Mouse (Mus musculus) layer of hippocampus, adult 2 months (tissue): ENCODE measurements at regions not wholly inside any gene's neighbourhood (a gene's known extent, or its start where the extent isn't known, plus 50 kb on each side); places are given as distances from the start of the nearest gene placed in this dataset.

Experiments used
- DNase-seq, 2 experiments: peaks; one replicate each; pipeline ENCODE4 v3.0.0; 2022; ENCODE audit warnings: low spot score in 2 of 2
- H3K27ac ChIP-seq: fragments of 200-600 bp; 2 replicates; pipeline ENCODE4 v1.8.1; 2022
- H3K4me3 ChIP-seq: fragments of 200-600 bp; 2 replicates; pipeline ENCODE4 v1.8.1; 2022; ENCODE audit warnings: mild to moderate bottlenecking
- CTCF ChIP-seq: fragments of 200-600 bp; conservative IDR thresholded peaks from 2 replicates; pipeline ENCODE4 v1.8.1; 2022; ENCODE audit warnings: antibody characterized with exemption, mild to moderate bottlenecking, moderate library complexity

DNA sequence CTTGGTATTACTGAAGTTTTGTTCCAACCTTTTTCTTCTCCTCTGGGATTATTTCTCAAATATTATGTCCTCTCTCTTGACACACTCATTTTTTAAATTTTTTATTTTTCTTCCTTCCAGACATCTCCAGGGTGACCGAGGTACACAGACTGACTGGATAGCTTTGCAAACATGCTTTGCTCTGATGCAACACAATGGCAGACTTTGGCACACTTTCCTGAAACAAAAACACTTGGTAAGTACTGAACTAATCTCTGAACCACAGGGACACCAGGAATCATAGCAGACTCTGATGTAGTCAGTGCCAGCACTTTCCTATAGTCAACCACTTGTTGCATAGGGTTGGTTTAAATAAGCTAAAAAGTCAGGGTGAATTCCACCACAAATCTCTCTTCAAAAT is 587.8 kb upstream of the Fat1 start:
- no peak for TF ChIP-seq CTCF
- Histone ChIP-seq H3K4me3 (no peak overlapping the region), H3K27ac (no peak overlapping the region)
- no peak for DNase-seq

- Histone ChIP-seq H3K4me3 (no peak overlapping the region), H3K27ac (no peak overlapping the region)
- TF ChIP-seq CTCF = no peak
- peak; percentile 23 to 29 for DNase-seq
Measured at GRCm38 (mm10) chr8:44373987-44374386, 561.3 kb upstream of the Fat1 start.

DNA sequence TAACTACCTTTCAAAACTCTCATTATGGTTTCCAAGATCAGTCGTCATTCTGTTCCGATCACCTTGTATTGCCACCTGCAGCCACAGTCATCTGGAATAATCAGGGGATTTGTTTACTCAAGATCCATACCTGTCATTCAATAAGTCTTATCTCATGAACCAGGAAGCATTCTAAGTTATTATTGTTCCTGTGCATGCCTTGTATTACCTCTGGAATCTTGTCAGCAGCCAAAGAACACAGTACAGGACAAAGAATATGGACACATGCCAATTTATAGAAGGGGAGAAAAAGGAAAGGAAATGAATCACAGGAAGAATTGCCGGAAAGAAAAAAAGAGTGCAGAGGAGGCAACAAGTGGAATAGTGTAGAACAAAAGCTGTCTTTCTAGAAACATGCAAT is 557.5 kb upstream of the Fat1 start:
- Histone ChIP-seq H3K27ac (no peak overlapping the region), H3K4me3 (no peak overlapping the region)
- no peak for DNase-seq
- no peak for TF ChIP-seq CTCF

DNA sequence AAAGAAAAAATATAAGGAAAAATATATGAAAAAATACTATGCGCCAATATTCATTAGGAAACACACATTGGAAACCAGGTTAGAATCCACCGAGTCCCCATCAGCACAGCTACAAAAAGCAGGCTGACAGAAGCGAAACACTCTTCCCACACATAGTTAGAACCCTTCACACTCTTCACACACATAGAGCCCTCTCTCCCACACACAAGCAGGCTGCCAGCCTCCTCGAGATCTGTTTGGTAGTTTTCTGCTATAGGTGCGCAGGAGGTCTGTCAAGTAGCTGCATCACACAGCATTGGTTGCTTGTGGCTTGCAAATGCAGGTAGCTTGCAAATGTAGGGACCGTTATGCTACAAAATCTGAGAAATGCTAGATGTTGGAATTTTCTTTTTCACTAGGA is 526.8 kb upstream of the Fat1 start:
- H3K4me3 ChIP-seq = no peak overlapping the region
- H3K27ac ChIP-seq = no peak overlapping the region
- no peak for TF ChIP-seq CTCF
- DNase-seq = no peak

DNA sequence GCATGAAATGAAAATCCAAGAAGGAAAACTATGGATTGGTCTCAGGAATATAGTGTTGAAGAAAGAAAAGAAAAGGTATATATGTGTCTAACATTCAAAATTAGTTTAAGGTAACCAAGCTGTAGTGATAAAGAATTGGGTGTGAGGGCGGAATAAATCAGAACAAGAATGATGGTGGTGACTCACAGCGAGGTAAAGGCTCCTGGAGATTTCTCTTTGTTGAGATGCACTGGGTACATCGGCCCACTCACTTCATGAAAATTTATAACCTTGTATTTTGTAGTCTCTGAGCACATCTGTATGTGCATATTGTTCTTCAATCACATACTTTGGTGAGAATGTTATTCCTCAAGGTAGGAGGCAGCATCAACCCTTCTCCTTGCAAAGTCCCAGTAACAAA is 525.0 kb upstream of the Fat1 start:
- TF ChIP-seq CTCF = no peak
- DNase-seq = no peak
- no peak overlapping the region for H3K4me3 ChIP-seq
- H3K27ac ChIP-seq = no peak overlapping the region

GRCm38 (mm10) chr8:44418003-44418402 is 517.2 kb upstream of the Fat1 start:
- Histone ChIP-seq H3K4me3 (no peak overlapping the region), H3K27ac (no peak overlapping the region)
- no peak for TF ChIP-seq CTCF
- DNase-seq = no peak

DNA sequence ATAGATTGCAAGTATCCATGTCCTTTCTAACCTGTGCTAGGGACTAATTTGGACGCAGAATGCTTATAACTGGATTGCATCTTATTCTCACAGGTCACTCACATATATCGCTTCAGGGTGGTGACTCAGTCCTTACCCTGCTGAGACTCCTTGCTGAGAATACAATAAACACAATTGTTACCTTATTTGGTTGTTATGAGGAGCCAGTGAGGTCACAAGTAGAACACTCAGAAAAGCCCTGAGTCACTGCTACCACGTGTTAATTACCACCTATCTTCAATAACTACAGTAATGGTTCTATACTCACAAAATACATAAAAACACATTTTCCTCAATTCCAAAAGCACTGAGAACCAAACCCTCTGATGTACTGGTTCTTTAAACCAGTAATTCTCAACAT is 479.8 kb upstream of the Fat1 start:
- no peak for DNase-seq
- no peak for TF ChIP-seq CTCF
- no peak overlapping the region for H3K27ac ChIP-seq
- H3K4me3 ChIP-seq = no peak overlapping the region

DNA sequence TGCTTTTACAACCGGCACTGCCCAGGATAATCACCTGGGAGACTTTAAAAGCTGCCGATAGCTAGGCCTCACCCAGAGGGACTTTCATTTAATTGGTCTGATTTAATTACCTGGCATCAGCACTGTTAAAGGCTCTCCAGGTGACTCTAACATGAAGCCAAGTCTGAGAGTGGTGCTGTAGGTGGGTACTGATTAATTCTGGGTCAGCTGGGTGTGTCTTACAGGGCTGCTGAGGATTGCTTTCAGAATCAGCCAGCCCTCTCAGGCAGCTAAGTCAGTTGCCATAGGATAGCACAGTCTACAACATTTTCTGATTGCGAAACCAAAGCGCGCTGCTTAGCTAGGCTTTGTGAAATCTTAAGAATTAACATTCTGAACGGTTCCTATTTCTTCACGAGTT is 478.9 kb upstream of the Fat1 start:
- Histone ChIP-seq H3K4me3 (no peak overlapping the region), H3K27ac (no peak overlapping the region)
- no peak for TF ChIP-seq CTCF
- no peak for DNase-seq

DNA sequence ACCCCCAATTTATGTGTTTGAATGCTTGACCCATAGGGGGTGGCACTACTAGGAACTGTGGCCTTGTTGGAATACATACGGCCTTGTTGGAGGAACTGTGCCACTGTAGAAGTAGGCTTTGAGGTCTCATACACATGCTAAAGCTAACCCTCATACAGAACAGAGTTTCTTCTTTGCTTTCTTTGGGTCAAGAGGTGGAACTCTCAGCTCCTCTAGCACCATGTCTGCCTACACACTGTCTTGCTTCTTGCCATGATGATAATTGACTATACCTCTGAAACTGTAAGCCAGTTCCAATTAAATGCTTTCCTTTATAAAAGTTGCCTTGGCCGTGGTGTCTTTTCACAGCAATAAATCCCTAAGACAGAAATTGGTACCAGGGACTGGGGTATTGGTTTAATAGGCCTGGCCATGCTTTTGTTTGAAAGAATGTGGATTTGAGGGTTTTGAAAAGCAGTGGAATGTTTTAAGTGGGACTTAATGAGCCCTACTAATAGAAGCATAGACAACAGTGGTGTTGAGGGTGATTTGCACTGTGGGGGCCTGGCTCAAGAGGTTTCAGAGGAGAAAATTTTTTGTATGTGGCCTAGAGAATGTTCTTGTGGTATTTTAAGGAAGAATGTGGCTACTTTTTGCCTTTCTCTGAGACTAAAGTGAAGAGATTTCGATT is 468.7 kb upstream of the Fat1 start:
- Histone ChIP-seq H3K27ac (no peak overlapping the region), H3K4me3 (no peak overlapping the region)
- TF ChIP-seq CTCF = no peak
- DNase-seq = no peak

GRCm38 (mm10) chr8:44512876-44513275 is 422.4 kb upstream of the Fat1 start:
- DNase-seq = no peak
- TF ChIP-seq CTCF = no peak
- Histone ChIP-seq H3K4me3 (no peak overlapping the region), H3K27ac (no peak overlapping the region)

- no peak for TF ChIP-seq CTCF
- no peak overlapping the region for H3K4me3 ChIP-seq
- no peak overlapping the region for H3K27ac ChIP-seq
- no peak for DNase-seq
Measured at GRCm38 (mm10) chr8:44525915-44526314, 409.3 kb upstream of the Fat1 start.

GRCm38 (mm10) chr8:44529696-44530095 is 405.6 kb upstream of the Fat1 start:
- no peak for TF ChIP-seq CTCF
- no peak for DNase-seq
- Histone ChIP-seq H3K4me3 (no peak overlapping the region), H3K27ac (no peak overlapping the region)

DNA sequence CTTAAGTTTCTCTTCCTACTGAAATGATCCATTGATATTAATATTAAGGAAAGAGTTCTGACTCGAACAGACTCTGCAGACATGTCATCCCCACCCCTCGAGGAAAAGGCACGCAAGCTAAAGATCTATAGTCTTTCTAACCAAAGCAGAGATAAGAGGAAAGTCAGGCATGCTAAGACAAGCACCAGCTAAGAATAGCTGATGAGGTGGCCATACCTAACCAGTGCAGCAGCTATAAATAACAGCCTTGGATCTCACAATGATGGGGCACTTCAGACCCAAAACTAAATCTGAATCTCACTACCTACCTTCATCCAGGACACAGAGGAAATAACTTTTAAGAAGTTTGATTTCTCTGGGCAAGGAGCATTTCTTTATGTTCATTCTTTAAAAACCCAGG is 386.4 kb upstream of the Fat1 start:
- Histone ChIP-seq H3K27ac (no peak overlapping the region), H3K4me3 (no peak overlapping the region)
- DNase-seq = no peak
- no peak for TF ChIP-seq CTCF

- no peak for TF ChIP-seq CTCF
- DNase-seq = no peak
- Histone ChIP-seq H3K4me3 (no peak overlapping the region), H3K27ac (no peak overlapping the region)
Measured at GRCm38 (mm10) chr8:44559161-44559560, 376.1 kb upstream of the Fat1 start.

- H3K27ac ChIP-seq = no peak overlapping the region
- H3K4me3 ChIP-seq = no peak overlapping the region
- no peak for TF ChIP-seq CTCF
- no peak for DNase-seq
Measured at GRCm38 (mm10) chr8:44576314-44576858, 358.9 kb upstream of the Fat1 start.
